Mouse (Mus musculus) T-helper 2 cell (primary cell): ENCODE measurements around the gene Tead1.

Source experiments
- in situ Hi-C: fragments of 300-600 bp; cut with MboI, MseI; formaldehyde crosslinking; loops from one replicate; pipeline ENCODE4 v1.15.1; 2025; ENCODE audit warnings: high pct_unique_total_duplicates

The Tead1 gene

GRCm38 (mm10) chr7:112685993-112686392 lies 6.9 kb downstream of the Tead1 start:
- in situ Hi-C loops = no loop called here

GRCm38 (mm10) chr7:112686586-112686985 lies 7.5 kb downstream of the Tead1 start:
- in situ Hi-C loops = no loop called here

GRCm38 (mm10) chr7:112688425-112689001 lies 9.4 kb downstream of the Tead1 start:
- in situ Hi-C loops = no loop called here

DNA sequence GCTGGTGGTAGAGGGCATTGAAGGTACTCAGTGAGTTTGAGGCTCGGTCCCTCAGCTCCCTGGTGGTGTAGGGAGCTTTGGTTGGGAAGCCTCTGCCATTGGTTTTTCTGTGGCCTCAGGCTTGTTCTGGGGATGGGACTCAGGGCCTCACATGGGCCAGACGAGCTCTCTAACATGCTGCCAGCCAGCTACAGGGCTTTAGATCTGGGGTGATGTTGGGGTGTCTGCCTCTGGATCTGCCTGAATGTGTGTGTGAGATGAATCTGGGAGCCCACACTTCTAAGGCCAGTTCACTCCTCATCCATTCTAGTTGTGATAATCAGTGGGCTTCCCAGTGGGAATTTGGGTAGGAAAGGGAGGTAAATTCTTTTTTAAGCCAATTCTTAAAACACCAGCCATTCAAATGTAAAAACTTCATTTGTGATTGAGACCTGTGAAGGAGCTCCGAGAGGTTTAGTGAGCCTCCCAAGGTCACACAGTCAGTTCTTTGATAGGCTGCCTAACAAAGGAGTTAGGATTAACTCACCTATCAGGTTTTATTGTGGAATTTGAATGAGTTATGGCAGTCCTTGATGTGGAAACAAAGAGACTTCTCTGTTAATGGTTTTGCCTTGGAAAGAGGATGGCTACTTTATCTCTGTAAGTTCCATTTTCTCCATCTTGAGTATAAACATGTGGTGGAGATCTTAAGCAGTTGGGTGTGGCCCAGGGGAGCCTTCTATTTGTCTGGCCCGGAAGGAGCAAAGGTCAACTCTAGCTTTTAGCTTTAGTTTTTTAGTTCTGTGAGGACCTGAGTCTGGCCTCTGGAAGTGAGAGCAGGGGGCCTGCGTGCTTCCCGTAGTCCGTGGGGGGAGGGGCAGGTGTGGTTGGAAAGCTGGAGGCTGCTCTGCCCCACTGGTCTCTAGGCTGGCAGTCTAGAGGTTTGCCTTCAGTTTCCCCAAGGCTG lies 12.0 kb downstream of the Tead1 start:
- in situ Hi-C loops = no loop called here

GRCm38 (mm10) chr7:112693566-112693965 lies 14.4 kb downstream of the Tead1 start:
- in situ Hi-C loops = no loop called here

- in situ Hi-C loops = no loop called here
These were observed 17.7 kb downstream of the Tead1 start for GRCm38 (mm10) chr7:112696777-112697161.

- in situ Hi-C loops = no loop called here
These were observed 18.2 kb downstream of the Tead1 start for GRCm38 (mm10) chr7:112697162-112697841.

- in situ Hi-C loops = no loop called here
These were observed 21.0 kb downstream of the Tead1 start for GRCm38 (mm10) chr7:112700082-112700481.

DNA sequence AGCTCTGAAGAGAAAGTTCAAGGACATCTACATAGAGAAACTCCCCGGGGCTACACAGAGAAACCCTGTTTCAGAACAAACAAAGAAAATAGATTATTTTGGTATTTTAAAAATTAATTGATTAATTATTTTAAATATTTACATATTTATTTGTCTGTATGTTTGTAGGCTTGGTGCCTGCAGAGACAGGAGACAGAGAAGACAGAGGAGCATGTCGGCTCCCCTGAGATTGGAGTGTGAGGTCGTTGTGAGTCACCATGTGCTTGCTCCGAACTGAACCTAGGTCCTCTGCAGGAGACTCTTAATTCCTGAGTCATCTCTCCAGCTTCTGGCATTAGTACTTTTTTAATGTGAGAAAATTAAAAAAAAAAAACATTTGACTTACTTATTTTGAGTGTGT lies 24.2 kb downstream of the Tead1 start:
- in situ Hi-C loops = no loop called here

- in situ Hi-C loops = no loop called here
These were observed 26.8 kb downstream of the Tead1 start for GRCm38 (mm10) chr7:112705870-112706269.

- in situ Hi-C loops = no loop called here
These were observed 27.6 kb downstream of the Tead1 start for GRCm38 (mm10) chr7:112706756-112707155.

DNA sequence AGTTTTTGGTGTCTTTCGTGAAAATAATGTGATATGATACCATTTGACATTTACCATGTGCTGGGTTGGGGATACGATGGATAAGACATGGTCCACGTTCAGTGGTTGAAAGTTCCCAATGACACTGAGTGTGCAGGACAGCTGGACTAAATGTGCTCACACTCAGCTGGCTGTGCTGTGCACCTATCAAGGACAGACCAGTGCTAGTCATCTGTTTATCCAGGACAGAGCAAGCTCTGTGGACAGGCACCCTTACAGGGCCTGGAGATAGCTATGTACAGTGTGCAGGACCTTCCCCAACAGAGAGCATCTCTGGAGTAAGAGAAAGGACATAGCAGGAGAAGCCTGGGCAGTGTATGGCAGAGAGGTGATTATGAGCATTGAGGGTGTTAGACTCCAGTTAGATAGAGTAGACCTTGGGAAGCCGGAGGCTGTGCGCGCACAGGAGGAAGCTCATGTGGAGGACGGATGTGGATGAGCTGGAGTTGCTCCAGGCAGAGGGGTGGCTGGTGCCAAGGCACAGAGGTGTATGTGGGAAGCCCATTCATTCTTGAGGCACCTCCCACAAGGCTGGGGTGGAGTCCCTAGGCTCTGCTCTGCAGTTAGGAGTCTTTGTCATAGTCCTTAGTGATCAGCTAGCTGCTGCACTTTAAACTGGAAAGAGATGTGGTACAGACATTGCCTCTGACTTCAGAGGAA lies 31.4 kb downstream of the Tead1 start:
- in situ Hi-C loops = no loop called here

DNA sequence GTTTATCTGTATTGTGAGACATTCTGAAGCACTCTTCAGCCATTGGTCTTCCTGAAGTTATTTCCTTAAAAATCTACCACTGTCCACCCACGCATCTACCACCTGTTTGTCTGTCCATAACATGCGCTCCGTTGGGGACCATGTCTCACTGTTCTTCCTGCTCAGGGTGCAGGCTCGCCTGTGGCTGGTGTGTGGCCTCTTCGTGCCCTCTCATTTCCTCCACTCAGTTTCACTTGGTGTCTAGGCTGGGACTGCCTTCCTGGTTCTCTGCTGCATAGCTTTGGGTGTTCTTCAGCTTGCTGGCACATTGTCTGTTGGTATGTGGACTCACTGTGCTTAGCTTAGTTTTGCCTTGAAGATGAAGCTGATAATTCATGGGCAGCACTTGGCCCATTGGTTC lies 32.9 kb downstream of the Tead1 start:
- in situ Hi-C loops = no loop called here

DNA sequence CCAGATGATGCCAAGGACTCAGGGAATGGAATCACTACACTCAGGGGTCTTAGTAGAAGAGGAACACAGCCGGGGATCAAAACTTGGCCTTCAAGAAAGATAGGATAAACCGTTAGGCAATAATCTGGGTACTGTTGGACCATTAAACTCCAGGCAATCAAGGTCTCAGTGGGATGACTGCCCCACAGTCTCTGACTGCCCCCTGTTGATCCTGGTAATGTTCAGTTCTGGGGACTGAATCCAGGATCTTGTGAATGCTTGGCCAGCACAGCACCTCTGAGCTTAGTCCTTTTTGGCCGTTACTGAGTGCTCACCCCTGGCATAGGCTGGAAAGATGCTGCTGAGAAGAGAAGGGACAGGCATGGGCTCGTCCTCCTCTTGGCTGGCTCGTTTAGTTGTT lies 34.4 kb downstream of the Tead1 start:
- in situ Hi-C loops = no loop called here

GRCm38 (mm10) chr7:112714783-112715182 lies 35.7 kb downstream of the Tead1 start:
- in situ Hi-C loops = no loop called here

DNA sequence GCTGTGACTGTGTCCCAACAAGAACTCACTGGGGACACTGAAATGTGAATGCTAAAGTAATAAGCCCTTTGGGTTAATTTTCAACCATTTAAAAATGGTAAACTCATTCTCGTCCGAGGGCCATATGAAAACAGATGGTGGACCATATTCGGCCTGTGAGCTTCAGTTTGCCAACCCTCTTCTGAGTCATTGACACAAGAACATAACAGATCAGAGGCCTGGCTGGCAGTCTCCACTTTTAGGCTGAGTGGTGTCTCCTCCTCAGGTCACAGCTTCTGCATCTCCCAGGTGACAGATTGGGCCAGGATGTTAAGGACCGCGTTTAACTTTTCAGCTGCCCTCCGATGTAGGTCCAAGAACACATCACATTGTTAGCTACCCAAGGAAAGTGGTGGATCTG lies 37.6 kb downstream of the Tead1 start:
- in situ Hi-C loops = no loop called here

DNA sequence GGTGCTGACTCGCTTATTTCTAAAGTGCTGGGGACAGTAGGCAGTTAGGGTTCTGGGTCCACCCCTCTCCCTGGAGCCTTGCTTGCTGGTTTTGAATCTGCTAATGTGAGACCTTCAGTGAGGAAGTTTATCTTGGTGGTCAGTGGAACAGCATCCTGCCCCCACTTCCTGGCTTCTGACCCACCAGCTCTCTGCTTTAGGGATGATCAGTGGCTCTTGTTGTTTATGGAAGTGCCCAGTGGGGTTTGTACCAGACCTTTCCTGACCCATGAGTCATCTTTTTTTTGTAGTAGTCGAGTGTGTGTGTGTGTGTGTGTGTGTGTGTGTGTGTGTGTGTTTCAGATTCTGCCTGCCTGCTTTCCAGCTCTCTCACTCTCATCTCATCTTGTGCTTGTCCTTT lies 38.6 kb downstream of the Tead1 start:
- in situ Hi-C loops = no loop called here

DNA sequence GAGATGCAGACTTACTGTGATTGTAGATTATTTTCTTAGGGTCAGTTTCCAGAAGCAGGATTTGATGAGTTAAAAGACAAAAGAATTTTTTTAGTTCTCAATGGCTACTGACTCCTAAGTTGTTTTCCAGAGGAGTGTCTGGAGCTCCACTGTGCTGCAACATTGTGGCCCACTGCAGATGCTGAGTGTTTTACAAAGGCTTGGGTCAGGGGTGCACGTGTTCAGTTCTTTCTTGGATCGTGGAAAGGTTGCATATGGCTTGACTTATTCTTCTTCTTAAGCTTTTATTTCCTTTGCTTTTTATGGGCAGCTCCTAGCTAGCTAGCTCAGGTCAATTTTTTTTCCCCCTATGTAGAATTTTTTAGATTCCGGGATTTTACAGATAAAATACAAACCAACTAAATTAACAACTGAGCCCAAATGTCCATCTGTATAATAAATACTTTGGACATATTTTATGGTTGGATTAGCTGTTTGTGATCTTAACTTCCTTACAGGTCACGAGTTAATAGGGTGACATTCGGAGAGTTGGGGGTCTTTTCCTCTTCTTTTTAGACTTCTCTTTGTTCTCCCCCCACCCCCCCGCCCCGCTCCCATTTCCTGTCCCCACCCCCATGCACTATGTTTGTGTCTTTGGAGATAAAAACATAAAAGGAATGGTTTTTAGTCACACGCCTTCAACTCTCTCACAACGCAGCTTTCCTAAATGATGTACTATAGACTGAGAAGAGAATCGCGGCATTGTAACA lies 40.5 kb downstream of the Tead1 start:
- in situ Hi-C loops = no loop called here

DNA sequence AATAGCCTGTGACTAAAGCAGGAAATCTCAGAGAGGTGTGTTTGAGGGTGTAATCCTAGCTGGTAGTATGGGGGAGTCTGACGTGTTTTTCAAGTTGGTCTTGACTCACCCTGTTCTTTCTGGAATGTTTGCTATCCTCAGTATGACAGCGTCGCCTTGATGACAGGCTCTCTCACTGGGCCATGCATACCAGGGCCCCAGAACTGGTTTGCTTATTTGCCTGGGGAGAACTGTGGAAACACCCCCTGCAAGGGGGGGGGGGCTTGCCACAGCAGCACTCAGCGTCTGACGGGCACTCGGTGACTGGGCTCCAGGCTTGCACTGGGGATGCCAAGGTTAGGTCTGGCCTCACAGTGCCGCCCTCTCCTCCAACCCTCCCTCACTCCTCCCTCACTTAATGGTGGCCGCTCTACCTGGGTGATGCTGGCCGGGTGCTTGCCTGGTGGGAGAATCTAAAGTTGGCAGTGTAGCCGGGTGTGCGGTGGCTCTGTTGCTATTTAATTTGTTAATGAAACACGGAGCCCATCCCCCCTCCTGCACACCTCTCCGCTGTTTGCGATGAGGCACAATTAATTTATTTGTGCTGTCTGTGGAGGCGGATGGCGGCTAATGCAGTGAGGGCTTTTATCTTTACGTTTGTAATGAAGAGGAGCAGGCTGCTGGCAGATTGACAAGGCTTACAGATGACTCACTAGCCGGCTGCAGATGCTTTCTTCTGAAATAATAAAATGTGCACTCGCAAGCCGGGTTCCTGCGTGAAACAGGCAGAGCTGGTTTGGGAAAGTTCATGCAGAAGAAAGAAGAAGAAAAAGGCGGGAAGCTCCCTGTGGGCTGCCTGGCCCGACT lies 41.2 kb downstream of the Tead1 start:
- in situ Hi-C loops = no loop called here

GRCm38 (mm10) chr7:112720989-112721337 lies 41.8 kb downstream of the Tead1 start:
- in situ Hi-C loops = no loop called here
